Mouse (Mus musculus) ES-E14 (cell line): ENCODE measurements around the gene Zfp219.

Source experiments
- HCFC1 ChIP-seq: IDR thresholded peaks from 2 replicates; pipeline ENCODE4 v1.6.1; 2012; ENCODE audit warnings: low read length, inconsistent platforms, borderline replicate concordance; ENCODE audit not compliant: insufficient read depth
- MAFK ChIP-seq: IDR thresholded peaks from 2 replicates; pipeline ENCODE4 v1.6.1; 2014; ENCODE audit warnings: mild to moderate bottlenecking, low read depth, low read length, inconsistent platforms; ENCODE audit not compliant: insufficient read depth

- no peak for TF ChIP-seq MAFK
- TF ChIP-seq HCFC1 = no peak
These were observed 2.1 kb downstream of the Zfp219 start for GRCm38 (mm10) chr14:52018248-52019050.
